Mouse (Mus musculus): Measurements from ENCODE around the gene Ndufv3.

GRCm38 (mm10) chr17:31566276-31566675, 46.4 kb downstream of the Ndufv3 start:
- TF ChIP-seq EP300 (IDR thresholded peaks at IDR 0.05; ENCODE audit: low read depth) (no peak), CTCF (IDR thresholded peaks at IDR 0.05; ENCODE audit: low read depth) (no peak)
